Mouse (Mus musculus) MEL (cell line): ENCODE measurements at regions not wholly inside any gene's neighbourhood (a gene's known extent, or its start where the extent isn't known, plus 50 kb on each side); places are given as distances from the start of the nearest gene placed in this dataset.

Experiments
- DNase-seq: peaks from one replicate; pipeline ENCODE4 v3.0.0; 2011; ENCODE audit warnings: low read depth, low spot score
- H3K27ac ChIP-seq: 2 replicates; pipeline ENCODE4 v1.5.1; 2012; ENCODE audit warnings: low read depth, mild to moderate bottlenecking, control low read depth, low read length, moderate library complexity; ENCODE audit not compliant: control insufficient read depth
- H3K27me3 ChIP-seq, 2 experiments: fragments of 150-350 bp in 1 of 2; sonication (generic) in 1 of 2; 2 replicates each; pipeline ENCODE4 v1.6.1; 2012; ENCODE audit warnings: low read length in 2 of 2, mild to moderate bottlenecking in 2 of 2, improper control_type of control experiment in 1 of 2, moderate library complexity in 1 of 2; ENCODE audit not compliant: insufficient read depth in 2 of 2, control insufficient read depth in 1 of 2
- H3K36me3 ChIP-seq, 2 experiments: 2 replicates each; pipeline ENCODE4 v1.6.1; 2012 to 2014; ENCODE audit warnings: low read length in 2 of 2, improper control_type of control experiment in 1 of 2, inconsistent platforms in 1 of 2, mild to moderate bottlenecking in 1 of 2; ENCODE audit not compliant: insufficient read depth in 2 of 2, control insufficient read depth in 1 of 2
- H3K4me1 ChIP-seq, 2 experiments: fragments of 150-350 bp in 1 of 2; sonication (generic) in 1 of 2; 2 replicates each; pipeline ENCODE4 v1.6.1; 2012; ENCODE audit warnings: low read length in 2 of 2, improper control_type of control experiment in 1 of 2, mild to moderate bottlenecking in 1 of 2; ENCODE audit not compliant: insufficient read depth in 2 of 2, control insufficient read depth in 1 of 2
- H3K4me3 ChIP-seq, 2 experiments: fragments of 150-350 bp in 1 of 2; sonication (generic) in 1 of 2; 2 replicates each; pipeline ENCODE4 v1.5.1; 2012; ENCODE audit warnings: low read depth in 2 of 2, low read length in 2 of 2, mild to moderate bottlenecking in 2 of 2, moderate library complexity in 2 of 2, control low read depth in 1 of 2, improper control_type of control experiment in 1 of 2; ENCODE audit not compliant: control insufficient read depth in 1 of 2, insufficient read depth in 1 of 2
- H3K79me2 ChIP-seq: 2 replicates; pipeline ENCODE4 v1.6.1; 2012; ENCODE audit warnings: mild to moderate bottlenecking, low read length, moderate library complexity; ENCODE audit not compliant: control insufficient read depth, poor library complexity, insufficient read depth
- H3K9ac ChIP-seq: 2 replicates; pipeline ENCODE4 v1.6.1; 2012; ENCODE audit warnings: low read depth, mild to moderate bottlenecking, control low read depth, low read length, moderate library complexity; ENCODE audit not compliant: control insufficient read depth, poor library complexity, severe bottlenecking
- H3K9me3 ChIP-seq: fragments of 150-350 bp; sonication (generic); replicated peaks from 2 replicates; pipeline ENCODE4 v1.6.1; 2012; ENCODE audit warnings: mild to moderate bottlenecking, low read length, improper control_type of control experiment, moderate library complexity; ENCODE audit not compliant: insufficient read depth
- BHLHE40 ChIP-seq: IDR thresholded peaks from 2 replicates; pipeline ENCODE4 v1.6.1; 2012; ENCODE audit warnings: low read depth, mild to moderate bottlenecking, inconsistent platforms, low read length, improper control_type of control experiment, borderline replicate concordance
- CTCF ChIP-seq, 3 experiments: IDR thresholded peaks in 2 of 3; conservative IDR thresholded peaks in 1 of 3; 2 replicates each; pipeline ENCODE4 v1.5.1; 2011 to 2012; ENCODE audit warnings: low read length in 3 of 3, low read depth in 2 of 3, mild to moderate bottlenecking in 2 of 3, improper control_type of control experiment in 1 of 3, inconsistent platforms in 1 of 3, mixed read lengths in 1 of 3, moderate library complexity in 1 of 3; ENCODE audit not compliant: control insufficient read depth in 1 of 3, insufficient read depth in 1 of 3, poor library complexity in 1 of 3, severe bottlenecking in 1 of 3
- E2F4 ChIP-seq: IDR thresholded peaks from 2 replicates; pipeline ENCODE4 v1.6.1; 2011; ENCODE audit warnings: low read depth, low read length, improper control_type of control experiment, borderline replicate concordance
- ELF1 ChIP-seq: IDR thresholded peaks from 2 replicates; pipeline ENCODE4 v1.6.1; 2014; ENCODE audit warnings: low read depth, mild to moderate bottlenecking, inconsistent platforms, low read length, improper control_type of control experiment, moderate library complexity
- GABPA ChIP-seq: IDR thresholded peaks from 2 replicates; pipeline ENCODE4 v1.6.1; 2012; ENCODE audit warnings: low read depth, mild to moderate bottlenecking, inconsistent platforms, low read length, improper control_type of control experiment, moderate library complexity
- GATA1 ChIP-seq: IDR thresholded peaks from 2 replicates; pipeline ENCODE4 v1.6.1; 2011; ENCODE audit warnings: low read depth, low read length, improper control_type of control experiment
- MAFK ChIP-seq: IDR thresholded peaks from 2 replicates; pipeline ENCODE4 v1.6.1; 2011; ENCODE audit warnings: low read depth, mild to moderate bottlenecking, low read length, improper control_type of control experiment, borderline replicate concordance
- MAZ ChIP-seq: IDR thresholded peaks from 2 replicates; pipeline ENCODE4 v1.6.1; 2012; ENCODE audit warnings: low read depth, mild to moderate bottlenecking, inconsistent platforms, low read length, improper control_type of control experiment
- MEF2A ChIP-seq: IDR thresholded peaks from 2 replicates; pipeline ENCODE4 v1.6.1; 2014; ENCODE audit warnings: low read depth, mild to moderate bottlenecking, inconsistent platforms, low read length, improper control_type of control experiment; ENCODE audit not compliant: poor library complexity, insufficient replicate concordance, severe bottlenecking; ENCODE audit errors: extremely low read depth
- NELFE ChIP-seq: IDR thresholded peaks from 2 replicates; pipeline ENCODE4 v1.6.1; 2011; ENCODE audit warnings: low read depth, low read length, improper control_type of control experiment
- NRF1 ChIP-seq: IDR thresholded peaks from 2 replicates; pipeline ENCODE4 v1.6.1; 2014; ENCODE audit warnings: low read depth, mild to moderate bottlenecking, inconsistent platforms, low read length, improper control_type of control experiment, moderate library complexity; ENCODE audit not compliant: poor library complexity, insufficient read depth, severe bottlenecking
- POLR2A ChIP-seq, 2 experiments: IDR thresholded peaks; 2 replicates each; pipeline ENCODE4 v1.6.1; 2011 to 2012; ENCODE audit warnings: low read length in 2 of 2, mild to moderate bottlenecking in 2 of 2, control low read depth in 1 of 2, improper control_type of control experiment in 1 of 2, low read depth in 1 of 2, moderate library complexity in 1 of 2; ENCODE audit not compliant: control insufficient read depth in 1 of 2, insufficient read depth in 1 of 2, poor library complexity in 1 of 2
- POLR2AphosphoS2 ChIP-seq: IDR thresholded peaks from 2 replicates; pipeline ENCODE4 v1.6.1; 2011; ENCODE audit warnings: low read length, improper control_type of control experiment
- RCOR1 ChIP-seq: IDR thresholded peaks from 2 replicates; pipeline ENCODE4 v1.6.1; 2012; ENCODE audit warnings: low read depth, mild to moderate bottlenecking, inconsistent platforms, low read length, improper control_type of control experiment
- SMC3 ChIP-seq: IDR thresholded peaks from 2 replicates; pipeline ENCODE4 v1.6.1; 2011; ENCODE audit warnings: low read depth, low read length, improper control_type of control experiment
- TBP ChIP-seq: IDR thresholded peaks from 2 replicates; pipeline ENCODE4 v1.8.0; 2011; ENCODE audit warnings: low read depth, low read length, improper control_type of control experiment
- TCF12 ChIP-seq: IDR thresholded peaks from 2 replicates; pipeline ENCODE4 v1.6.1; 2014; ENCODE audit warnings: low read depth, mild to moderate bottlenecking, inconsistent platforms, low read length, improper control_type of control experiment, moderate library complexity
- UBTF ChIP-seq: IDR thresholded peaks from 2 replicates; pipeline ENCODE4 v1.6.1; 2012; ENCODE audit warnings: low read depth, mild to moderate bottlenecking, inconsistent platforms, low read length, improper control_type of control experiment, moderate library complexity, borderline replicate concordance; ENCODE audit not compliant: insufficient read depth
- ZC3H11A ChIP-seq: IDR thresholded peaks from 2 replicates; pipeline ENCODE4 v1.6.1; 2012; ENCODE audit warnings: low read depth, mild to moderate bottlenecking, inconsistent platforms, low read length, improper control_type of control experiment
- ZKSCAN1 ChIP-seq: IDR thresholded peaks from 2 replicates; pipeline ENCODE4 v1.6.1; 2012; ENCODE audit warnings: low read depth, mild to moderate bottlenecking, inconsistent platforms, low read length, improper control_type of control experiment, moderate library complexity
- ZNF384 ChIP-seq: IDR thresholded peaks from 2 replicates; pipeline ENCODE4 v1.6.1; 2012; ENCODE audit warnings: low read depth, mild to moderate bottlenecking, inconsistent platforms, low read length, improper control_type of control experiment

DNA sequence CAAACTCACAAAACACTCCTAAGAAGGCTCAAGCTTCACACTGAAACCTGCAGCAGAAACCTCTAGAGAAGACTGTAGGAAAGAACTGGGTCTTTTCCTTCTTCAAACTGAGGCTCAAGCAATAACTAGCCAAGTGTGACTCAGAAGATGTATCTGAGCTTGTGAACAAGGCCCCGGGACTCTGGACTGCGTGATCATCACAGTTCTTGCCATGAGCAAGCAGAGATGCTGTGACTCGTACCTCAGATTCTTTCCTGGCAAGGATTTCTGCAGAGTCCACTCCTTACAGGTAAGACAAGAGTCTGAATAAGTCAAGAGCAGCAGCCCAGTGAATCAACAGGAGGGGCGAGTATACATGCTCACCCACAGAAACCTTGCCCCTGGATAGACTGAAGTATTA lies 250.5 kb upstream of the Gm26657 start:
- Histone ChIP-seq H3K27ac (no peak overlapping the region), H3K36me3 (no peaks in the 10 kb centered on the region), H3K27me3 (no peaks in the 10 kb centered on the region), H3K4me1 (no peaks in the 10 kb centered on the region), H3K9me3 (no peaks in the 10 kb centered on the region), H3K4me3 (no peak overlapping the region), H3K9ac (no peak overlapping the region), H3K79me2 (no peaks in the 10 kb centered on the region)
- TF ChIP-seq CTCF (IDR thresholded peaks at IDR 0.05 in 2 of 3, conservative IDR thresholded peaks at IDR 0.05 in 1 of 3; ENCODE audit: control insufficient read depth in 1 of 3, insufficient read depth in 1 of 3, low read depth in 2 of 3, low read length in 3 of 3, poor library complexity in 1 of 3, severe bottlenecking in 1 of 3) (no peak), UBTF (no peak), ZNF384 (no peak), SMC3 (no peak), GABPA (no peak), E2F4 (no peak), MAFK (no peak), POLR2A (IDR thresholded peaks at IDR 0.05; ENCODE audit: control insufficient read depth in 1 of 2, insufficient read depth in 1 of 2, low read depth in 1 of 2, low read length in 2 of 2, poor library complexity in 1 of 2) (no peak), BHLHE40 (no peak)
- no peak for DNase-seq

DNA sequence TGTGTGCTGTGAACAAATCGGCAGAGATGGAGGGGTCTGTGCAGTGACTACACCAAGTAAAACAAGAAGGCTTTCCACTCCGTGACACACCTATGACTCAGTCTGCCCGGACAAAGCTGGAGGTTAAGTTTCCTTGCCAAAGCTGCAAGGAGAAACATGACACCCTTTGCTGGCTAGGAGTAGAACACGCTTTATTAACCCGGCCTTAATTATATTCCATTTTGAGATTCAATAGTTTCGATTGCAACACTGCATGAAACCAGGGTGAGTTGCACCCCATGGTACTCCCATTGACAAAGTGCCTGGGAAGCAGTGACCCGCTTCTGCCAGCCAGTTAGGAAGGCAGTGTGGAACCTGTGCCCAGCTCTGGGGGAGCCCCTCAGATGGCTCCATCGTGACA lies 256.2 kb upstream of the Gm26657 start:
- Histone ChIP-seq H3K9ac (no peak overlapping the region), H3K27me3 (no peaks in the 10 kb centered on the region), H3K36me3 (no peaks in the 10 kb centered on the region), H3K9me3 (no peaks in the 10 kb centered on the region), H3K4me3 (no peak overlapping the region), H3K79me2 (no peaks in the 10 kb centered on the region), H3K4me1 (no peaks in the 10 kb centered on the region), H3K27ac (no peak overlapping the region)
- TF ChIP-seq ELF1 (no peak), POLR2A (IDR thresholded peaks at IDR 0.05; ENCODE audit: control insufficient read depth in 1 of 2, insufficient read depth in 1 of 2, low read depth in 1 of 2, low read length in 2 of 2, poor library complexity in 1 of 2) (no peak), GATA1 (no peak), MAFK (no peak), MAZ (no peak), TBP (no peak), TCF12 (no peak), POLR2AphosphoS2 (no peak), ZC3H11A (no peak), UBTF (no peak), NELFE (no peak), RCOR1 (no peak), ZKSCAN1 (no peak), BHLHE40 (no peak), MEF2A (no peak), NRF1 (no peak)
- no peak for DNase-seq
